Mouse (Mus musculus): ENCODE measurements around the gene Fbxo31.

Fbxo31 gene

GRCm38 (mm10) chr8:121589205-121589726 is 10.7 kb upstream of the Fbxo31 start:
- no peak for DNase-seq (ENCODE audit: low spot score)

GRCm38 (mm10) chr8:121588750-121589149 is 10.1 kb upstream of the Fbxo31 start:
- DNase-seq (ENCODE audit: low spot score) = no peak

- peak; percentile 100 for DNase-seq (ENCODE audit: low spot score)
These were observed 6.7 kb upstream of the Fbxo31 start for GRCm38 (mm10) chr8:121585159-121585825.

- no peak for DNase-seq (ENCODE audit: low spot score)
These were observed 6.1 kb upstream of the Fbxo31 start for GRCm38 (mm10) chr8:121584730-121585129.

GRCm38 (mm10) chr8:121583653-121584052 is 5.0 kb upstream of the Fbxo31 start:
- DNase-seq (ENCODE audit: low spot score) = no peak

- DNase-seq (ENCODE audit: low spot score) = no peak
These were observed 1.9 kb upstream of the Fbxo31 start for GRCm38 (mm10) chr8:121580465-121580864.

- no peak for DNase-seq (ENCODE audit: low spot score)
These were observed 593 bp downstream of the Fbxo31 start for GRCm38 (mm10) chr8:121577751-121578675.

GRCm38 (mm10) chr8:121575661-121576060 is 2.9 kb downstream of the Fbxo31 start:
- no peak for DNase-seq (ENCODE audit: low spot score)

- DNase-seq (ENCODE audit: low spot score) = peak; percentile 60
These were observed 5.3 kb downstream of the Fbxo31 start for GRCm38 (mm10) chr8:121573275-121573674.

GRCm38 (mm10) chr8:121572121-121572520 is 6.5 kb downstream of the Fbxo31 start:
- no peak for DNase-seq (ENCODE audit: low spot score)

GRCm38 (mm10) chr8:121570801-121571200 is 7.8 kb downstream of the Fbxo31 start:
- DNase-seq (ENCODE audit: low spot score) = no peak

- no peak for DNase-seq (ENCODE audit: low spot score)
These were observed 8.3 kb downstream of the Fbxo31 start for GRCm38 (mm10) chr8:121570335-121570734.

- DNase-seq (ENCODE audit: low spot score) = no peak
These were observed 10.3 kb downstream of the Fbxo31 start for GRCm38 (mm10) chr8:121568321-121568720.

GRCm38 (mm10) chr8:121563701-121564100 is 14.9 kb downstream of the Fbxo31 start:
- DNase-seq (ENCODE audit: low spot score) = no peak

GRCm38 (mm10) chr8:121562941-121563351 is 15.7 kb downstream of the Fbxo31 start:
- no peak for DNase-seq (ENCODE audit: low spot score)

GRCm38 (mm10) chr8:121561636-121562345 is 16.8 kb downstream of the Fbxo31 start:
- DNase-seq (ENCODE audit: low spot score) = no peak

GRCm38 (mm10) chr8:121560432-121561100 is 18.0 kb downstream of the Fbxo31 start:
- no peak for DNase-seq (ENCODE audit: low spot score)

GRCm38 (mm10) chr8:121559801-121560200 is 18.8 kb downstream of the Fbxo31 start:
- DNase-seq (ENCODE audit: low spot score) = no peak

- no peak for DNase-seq (ENCODE audit: low spot score)
These were observed 20.1 kb downstream of the Fbxo31 start for GRCm38 (mm10) chr8:121558538-121558937.

- DNase-seq (ENCODE audit: low spot score) = no peak
These were observed 20.9 kb downstream of the Fbxo31 start for GRCm38 (mm10) chr8:121557746-121558145.

- no peak for DNase-seq (ENCODE audit: low spot score)
These were observed 24.7 kb downstream of the Fbxo31 start for GRCm38 (mm10) chr8:121553831-121554475.

All from layer of hippocampus, adult 11-12 months (tissue).